Mouse (Mus musculus): ENCODE results near the gene Pon2. TPM values are rescaled to one million over a fixed set of nuclear protein-coding genes. Genes with fewer than 3 reads are reported as not detected.

Pon2 gene
- polyA plus RNA-seq, 1 experiment from 2014 or later, result 26.9 TPM

GRCm38 (mm10) chr6:5218190-5218589 is 80.1 kb downstream of the Pon2 start:
- H3K4me3 ChIP-seq, result no peak overlapping the region
- H3K27me3 ChIP-seq, result no peaks in the 10 kb centered on the region
- H3K4me2 ChIP-seq, result no peak overlapping the region
- no peak for ATAC-seq (ENCODE audit: insufficient number of reproducible peaks, insufficient read depth, low FRiP score, low TSS enrichment, low read depth)
- H3K4me1 ChIP-seq, result 0 out of 2 replicates have a peak, but pooled peaks cover 3% of the 10 kb centered on the region
- H3K27ac ChIP-seq, result no peak overlapping the region
- H3K9me3 ChIP-seq, result no peaks in the 10 kb centered on the region
- WGBS, result 92% methylated on average over 4 of the region's 4 CpGs
- no peak overlapping the region for H3K9ac ChIP-seq
- no peaks in the 10 kb centered on the region for H3K36me3 ChIP-seq

Other genes with a start within 250 kb of the Pon2 start
- 1.3 and 1.6 TPM in 2 replicates for gene Pon1, start 104.5 kb downstream of the Pon2 start, polyA plus RNA-seq (2015; fragmentation: Nextera tagmentation; extraction: Ambion mirVana)
- gene Pon3, start 42.2 kb downstream of the Pon2 start, polyA plus RNA-seq (2015; fragmentation: Nextera tagmentation; extraction: Ambion mirVana), result 7.1 and 7.9 TPM in 2 replicates
- 19.6 and 23.9 TPM in 2 replicates for gene Asb4, start 84.9 kb upstream of the Pon2 start, polyA plus RNA-seq (2015; fragmentation: Nextera tagmentation; extraction: Ambion mirVana)
- gene Pdk4, start 197.9 kb upstream of the Pon2 start, polyA plus RNA-seq (2015; fragmentation: Nextera tagmentation; extraction: Ambion mirVana), result 2.4 and 2.9 TPM in 2 replicates